Mouse (Mus musculus): ENCODE data around the gene Dppa4.
"Not testable (repeated sequence)": the region's sequence is repeated elsewhere in the genome, so short reads cannot be mapped to it uniquely, and the experiment has no call there.

Gene Dppa4

DNA sequence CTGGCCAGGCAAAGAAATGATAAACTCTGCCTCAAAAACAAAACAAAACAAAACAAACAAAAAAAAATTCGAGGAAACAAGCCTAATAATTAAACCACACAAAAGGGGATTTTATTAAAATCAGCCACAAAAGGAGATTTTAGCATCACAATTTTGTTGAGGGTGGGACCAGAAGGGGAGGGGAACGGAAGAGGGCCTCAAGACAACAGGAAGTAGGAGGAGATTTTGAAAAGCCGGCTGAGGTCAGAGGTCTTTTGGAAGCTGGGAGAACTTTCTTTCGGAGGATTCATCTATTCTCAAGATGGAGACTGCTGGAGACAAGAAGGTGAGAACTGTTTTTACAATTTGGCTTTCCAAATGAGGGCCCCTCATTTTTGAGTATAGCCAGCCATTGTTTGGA lies at the start of gene Dppa4:
Gene Dppa4 (plus strand): TSS at position 217 of the 400 bp plus-strand sequence.
- CTCF ChIA-PET: no interaction called here

DNA sequence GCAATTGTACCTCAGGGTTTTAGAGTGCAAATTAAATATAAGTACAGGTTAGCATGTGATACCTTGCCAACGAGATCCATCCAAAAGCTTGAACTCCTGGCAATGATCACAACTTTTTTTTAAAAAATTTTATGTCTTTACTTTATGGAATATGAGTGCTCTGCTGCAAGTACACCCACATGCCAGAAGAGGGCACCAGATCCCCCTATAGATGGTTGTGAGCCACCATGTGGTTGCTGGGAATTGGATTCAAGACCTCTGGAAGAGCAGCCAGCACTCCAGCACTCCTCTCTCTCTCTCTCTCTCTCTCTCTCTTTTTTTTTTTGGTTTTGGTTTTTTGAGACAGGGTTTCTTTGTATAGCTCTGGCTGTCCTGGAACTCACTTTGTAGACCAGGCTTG lies 48.5 kb upstream of the Dppa4 start:
- CTCF ChIA-PET: no interaction called here

DNA sequence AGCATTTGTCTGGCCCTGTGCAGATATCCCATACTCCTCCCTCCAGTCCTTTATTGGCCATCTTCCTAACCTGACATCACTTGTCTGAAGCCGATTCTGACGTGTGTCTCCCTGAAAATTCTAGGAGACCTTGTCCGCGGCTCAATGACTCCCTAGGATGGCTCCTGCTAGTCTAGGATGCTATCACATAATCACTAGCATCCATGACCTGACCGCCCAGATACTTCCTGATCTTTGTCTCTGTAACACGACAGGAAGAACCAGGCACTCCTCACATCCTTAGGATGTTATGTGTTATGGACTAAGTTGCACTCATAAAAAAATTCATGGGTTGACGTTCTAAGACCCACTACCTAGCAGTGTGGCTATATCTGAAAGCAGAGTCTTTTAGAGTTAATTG lies 45.9 kb upstream of the Dppa4 start:
- CTCF ChIA-PET: no interaction called here

DNA sequence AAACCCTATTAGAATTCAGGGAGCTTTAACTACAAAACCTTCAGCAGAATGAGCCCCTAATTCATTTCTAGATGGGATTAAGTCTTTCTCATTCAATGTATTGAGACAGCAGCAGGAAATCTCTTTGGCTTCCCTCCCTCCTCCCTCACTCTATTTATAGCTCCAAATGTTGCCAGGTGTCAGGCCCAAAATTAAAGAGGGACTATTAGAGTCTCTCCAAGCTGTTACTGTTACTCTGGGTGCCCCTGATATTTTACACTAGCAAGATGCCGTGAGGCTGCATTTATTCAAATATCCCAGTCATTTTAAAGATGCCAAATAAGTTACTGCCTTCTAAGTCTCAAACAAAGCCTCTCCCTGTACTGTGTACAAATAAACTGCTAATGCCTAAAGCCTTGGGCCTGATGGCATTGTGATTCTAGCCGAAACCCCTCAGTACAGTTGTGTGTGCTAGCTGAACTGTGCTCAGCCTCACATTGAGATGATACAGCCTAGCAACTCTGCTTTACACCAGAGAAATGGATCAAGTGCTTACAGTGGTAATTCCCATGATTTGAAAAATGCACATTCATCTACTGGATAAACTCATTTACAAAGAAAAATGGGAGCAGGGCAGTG lies 36.4 kb upstream of the Dppa4 start:
- CTCF ChIA-PET: interaction anchor here (0.9 kb wide), 1 partner anchor 48 kb away, joined by 4 read pairs; no protein-coding TSS in a partner anchor

GRCm38 (mm10) chr16:48252824-48253223 lies 30.7 kb upstream of the Dppa4 start:
- CTCF ChIA-PET: no interaction called here

DNA sequence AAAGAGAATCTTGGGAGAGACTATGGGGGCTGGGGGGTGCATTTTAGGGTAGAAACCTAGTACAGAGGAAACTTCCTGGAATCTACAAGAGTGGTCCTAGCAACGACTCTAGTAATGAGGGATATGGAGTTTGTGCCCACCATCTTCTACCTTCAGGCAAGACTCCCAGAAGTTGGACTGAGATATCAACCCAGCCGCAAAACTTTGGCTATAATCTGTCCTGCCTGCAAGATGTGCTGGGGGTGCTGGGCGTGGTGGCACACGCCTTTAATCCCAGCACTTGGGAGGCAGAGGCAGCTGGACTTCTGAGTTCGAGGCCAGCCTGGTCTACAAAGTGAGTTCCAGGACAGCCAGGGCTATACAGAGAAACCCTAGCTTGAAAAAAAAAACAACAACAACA lies 28.9 kb upstream of the Dppa4 start:
- CTCF ChIA-PET: no interaction called here

DNA sequence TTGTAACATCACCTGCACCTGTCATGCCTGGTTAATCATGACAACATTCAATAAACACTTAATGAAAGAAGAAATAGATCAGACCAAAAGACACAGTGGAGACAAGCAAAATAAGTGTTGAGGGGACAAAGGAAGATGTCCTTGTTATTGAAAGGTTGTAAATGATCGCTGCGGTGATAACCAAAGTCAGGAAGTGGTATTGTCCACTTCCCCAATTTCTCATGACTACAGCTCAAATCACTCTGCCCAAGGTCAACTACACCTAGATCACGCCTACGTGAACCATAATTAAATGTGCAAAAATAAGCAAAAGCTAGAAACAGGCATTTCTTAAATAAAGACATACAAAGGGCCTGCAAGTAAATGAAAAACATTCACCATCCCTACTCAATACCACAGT lies 24.0 kb upstream of the Dppa4 start:
- CTCF ChIA-PET: no interaction called here

GRCm38 (mm10) chr16:48262901-48263300 lies 20.6 kb upstream of the Dppa4 start:
- CTCF ChIA-PET: no interaction called here

DNA sequence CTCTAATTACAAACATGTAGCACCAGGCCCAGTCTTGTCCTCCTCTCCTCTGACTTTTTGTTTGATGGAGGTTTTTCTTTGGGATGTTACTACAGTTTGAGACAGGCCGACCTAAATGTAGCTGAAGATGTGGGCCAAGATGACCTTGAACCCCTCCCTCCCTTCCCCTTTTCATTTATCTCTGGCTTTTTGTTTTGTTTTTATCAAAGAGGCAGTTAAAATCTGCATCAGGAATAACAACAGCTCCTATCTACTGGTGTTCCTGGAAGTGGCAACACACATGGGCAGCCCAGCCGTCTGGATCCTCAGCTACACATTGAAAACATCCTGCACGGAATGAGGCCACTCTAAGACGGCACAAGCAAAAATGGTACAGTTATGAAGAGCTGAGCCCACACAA lies 17.7 kb upstream of the Dppa4 start:
- CTCF ChIA-PET: no interaction called here

DNA sequence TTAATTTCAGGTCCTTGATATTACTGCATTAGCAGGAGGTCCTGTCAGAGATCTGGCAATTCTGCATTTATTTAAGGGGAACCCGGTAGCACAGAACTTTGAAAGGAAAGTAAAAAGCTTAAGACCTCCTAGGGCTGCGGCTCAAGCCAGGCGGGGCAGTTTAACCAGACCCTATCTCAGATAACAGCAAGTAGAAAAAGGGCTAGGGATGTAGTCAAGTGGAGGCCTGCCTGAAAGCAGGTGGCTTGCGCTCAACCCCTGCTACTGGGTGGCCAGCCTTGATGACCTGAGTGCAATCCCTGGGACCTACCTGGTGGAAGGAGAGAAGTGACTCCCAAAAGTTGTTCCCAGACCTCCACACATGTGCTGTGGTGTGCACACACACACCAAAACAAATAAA lies 6.6 kb upstream of the Dppa4 start:
- CTCF ChIA-PET: no interaction called here

DNA sequence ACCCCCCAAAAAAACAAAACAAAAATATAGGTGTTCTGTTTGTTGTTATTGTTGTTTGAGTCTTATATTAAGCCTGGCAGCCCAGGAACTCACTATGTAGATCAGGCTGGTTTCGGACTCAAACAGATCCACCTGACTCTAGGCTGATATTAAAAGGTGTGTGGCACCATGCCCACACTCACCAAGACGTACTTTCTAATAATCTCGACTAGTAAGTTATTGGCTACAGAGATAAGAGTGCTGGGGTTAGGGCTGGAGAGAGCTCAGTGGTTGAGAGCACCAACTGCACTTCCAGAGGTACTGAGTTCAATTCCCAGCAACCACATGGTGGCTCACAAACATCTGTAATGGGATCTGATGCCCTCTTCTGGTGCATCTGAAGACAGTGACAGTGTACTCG lies 2.6 kb upstream of the Dppa4 start:
- CTCF ChIA-PET: no interaction called here

GRCm38 (mm10) chr16:48282801-48283200 lies 732 bp upstream of the Dppa4 start:
- CTCF ChIA-PET: no interaction called here

GRCm38 (mm10) chr16:48285517-48285916 lies 2.0 kb downstream of the Dppa4 start:
- CTCF ChIA-PET: no interaction called here

GRCm38 (mm10) chr16:48297384-48298136 lies 14.0 kb downstream of the Dppa4 start:
- CTCF ChIA-PET: no interaction called here

GRCm38 (mm10) chr16:48299884-48300283 lies 16.4 kb downstream of the Dppa4 start:
- CTCF ChIA-PET: no interaction called here

DNA sequence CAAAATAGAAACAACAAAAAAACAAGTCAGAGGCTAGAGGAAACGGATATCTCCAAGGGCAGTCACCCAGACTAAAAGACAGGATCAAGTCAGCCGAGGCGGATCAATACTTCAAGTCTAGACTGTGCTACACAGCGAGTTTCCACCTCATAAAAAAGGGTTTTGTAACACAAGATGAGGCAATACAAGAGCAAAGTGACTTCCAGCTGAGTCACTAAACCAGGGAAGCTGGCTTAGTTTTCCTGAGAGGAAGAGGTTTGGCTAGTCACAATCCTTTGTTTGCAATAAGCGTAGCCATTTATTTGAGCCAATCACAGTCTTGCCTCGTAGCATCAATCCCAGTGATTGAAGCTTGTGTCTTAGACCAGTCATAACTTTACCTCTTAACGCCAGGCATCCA lies 20.0 kb downstream of the Dppa4 start, which contains the start of gene Dppa2:
Gene Dppa2 (plus strand): TSS at position 400 of the 400 bp plus-strand sequence.
- CTCF ChIA-PET: no interaction called here

DNA sequence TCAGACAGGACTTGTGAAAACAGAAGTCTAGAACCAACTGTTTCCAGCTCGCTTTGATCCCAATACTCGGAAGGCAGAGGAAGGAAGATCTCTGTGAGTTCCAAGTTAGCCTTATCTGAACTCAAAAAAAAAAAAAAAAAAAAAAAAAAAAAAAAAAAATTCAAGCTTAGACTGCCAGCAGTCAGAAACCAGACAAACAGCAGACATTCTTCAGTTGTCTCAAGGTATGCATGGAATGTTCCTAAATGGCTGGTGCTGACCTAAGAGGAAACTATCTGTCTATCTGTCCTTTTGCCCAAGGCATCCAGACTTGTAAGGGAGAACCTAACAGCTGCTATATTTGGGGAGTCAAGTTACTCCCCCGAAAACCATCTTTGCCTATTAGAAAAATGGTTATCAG lies 20.4 kb downstream of the Dppa4 start:
- CTCF ChIA-PET: no interaction called here

DNA sequence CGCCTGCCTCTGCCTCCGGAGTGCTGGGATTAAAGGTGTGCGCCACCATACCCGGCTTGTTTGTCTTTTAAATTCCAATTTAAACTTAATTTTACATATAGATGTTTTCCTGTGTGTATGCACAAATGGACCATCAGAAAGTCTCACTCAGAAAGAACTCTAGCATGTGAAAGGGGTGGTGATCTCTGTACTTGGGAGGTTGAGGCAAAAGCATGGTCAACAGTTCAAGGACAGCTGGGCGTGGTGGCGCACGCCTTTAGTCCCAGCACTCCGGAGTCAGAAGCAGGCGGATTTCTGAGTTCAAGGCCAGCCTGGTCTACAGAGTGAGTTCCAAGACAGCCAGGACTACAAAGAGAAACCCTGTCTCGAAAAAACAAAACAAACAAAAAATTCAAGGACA lies 25.4 kb downstream of the Dppa4 start:
- CTCF ChIA-PET: not testable (repeated sequence)

GRCm38 (mm10) chr16:48309912-48310630 lies 26.5 kb downstream of the Dppa4 start:
- CTCF ChIA-PET: no interaction called here

DNA sequence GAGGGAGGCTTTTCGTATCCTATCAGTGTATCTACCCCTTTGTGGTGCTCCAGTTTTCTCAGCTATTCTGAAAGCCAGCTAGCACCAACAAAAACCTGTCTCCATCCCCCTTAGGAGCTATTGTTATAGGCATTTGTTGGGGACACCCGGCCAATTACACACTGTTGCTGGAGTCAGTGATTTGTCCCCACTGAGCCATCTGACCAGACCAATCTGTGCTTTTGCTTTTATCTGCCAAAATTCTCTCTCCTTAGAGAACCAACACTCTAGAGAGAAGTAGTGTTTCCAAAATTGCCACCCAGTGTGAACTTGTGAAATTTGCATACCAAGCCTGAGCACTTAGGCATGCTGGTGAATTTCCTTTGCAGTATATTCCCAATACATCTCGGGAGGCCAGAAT lies 31.8 kb downstream of the Dppa4 start:
- CTCF ChIA-PET: interaction anchor here (0.6 kb wide), 1 partner anchor 1549 kb away, joined by 3 read pairs; no protein-coding TSS in a partner anchor

- CTCF ChIA-PET: no interaction called here
Measured at GRCm38 (mm10) chr16:48320781-48321180, 37.2 kb downstream of the Dppa4 start.

DNA sequence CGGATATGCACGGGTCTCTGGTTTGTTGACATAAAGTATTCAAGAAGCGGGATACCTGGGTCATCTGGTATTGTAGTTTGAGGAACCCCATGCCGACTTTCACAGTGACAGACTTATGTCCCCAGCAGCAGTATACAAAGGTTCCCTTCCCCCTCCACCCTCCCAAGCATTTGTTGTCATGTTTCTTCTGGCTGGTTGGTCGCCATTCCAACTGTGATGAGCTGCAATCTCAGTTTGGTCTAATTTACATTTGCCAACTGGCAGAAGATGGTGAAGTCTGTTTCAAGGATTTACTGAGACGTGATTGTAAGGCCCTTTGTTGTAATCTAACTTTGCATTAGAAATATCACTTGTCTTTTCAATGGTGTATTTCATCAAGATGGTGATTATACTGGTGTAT lies 39.6 kb downstream of the Dppa4 start:
- CTCF ChIA-PET: no interaction called here

Measured in spleen, embryonic (tissue).